15 mouse cellular contexts compared by ENCODE assay signal in genomic region chr7:97387561-97388147, GRCm38 (mm10). TPM values are rescaled to one million over a fixed set of nuclear protein-coding genes. Genes with fewer than 3 reads are reported as not detected.
A peak's percentile ranks its signal among the peaks of the same experiment; 100 is the strongest.
DNase-seq lines count a peak whose midpoint lies in the region; ATAC-seq and TF ChIP-seq lines count a peak whose summit lies in the region.
"Had no signal": no experiment of that assay in that cellular context is flagged by ENCODE, and none has a peak within 500 bp of the region (broad histone marks: within the 10 kb centered on the region; RNA-seq: fewer than 3 reads in every experiment).

No protein-coding gene starts in this region.

- no peak for TF ChIP-seq EP300 in liver, postnatal 0 days (IDR thresholded peaks at IDR 0.05; ENCODE audit: low read depth)

- H3K27me3 ChIP-seq in liver, embryonic 11.5 days (replicated peaks; ENCODE audit: control insufficient read depth, insufficient read depth, low read length) = no peaks in the 10 kb centered on the region
- H3K27me3 ChIP-seq in liver, postnatal 0 days (ENCODE audit: insufficient read depth, low read length) = no peaks in the 10 kb centered on the region
- H3K27me3 ChIP-seq in stomach, embryonic 16.5 days (ENCODE audit: control insufficient read depth, insufficient read depth, low read length) = no peaks in the 10 kb centered on the region
- H3K27me3 ChIP-seq: limb, embryonic 15.5 days; midbrain, embryonic 12.5 days had no signal

- 88% methylated on average over 8 of the region's 8 CpGs for WGBS in liver, embryonic 11.5 days
- WGBS in liver, postnatal 0 days (ENCODE audit: insufficient replicate concordance) = 78% methylated on average over 8 of the region's 8 CpGs
- WGBS in stomach, embryonic 16.5 days = 89% methylated on average over 8 of the region's 8 CpGs

- no peak overlapping the region for H3K4me3 ChIP-seq in liver, embryonic 11.5 days (ENCODE audit: low read depth, low read length)
- no peak overlapping the region for H3K4me3 ChIP-seq in liver, postnatal 0 days (ENCODE audit: low read depth, low read length)
- H3K4me3 ChIP-seq in stomach, embryonic 16.5 days (replicated peaks; ENCODE audit: low read length) = no peak overlapping the region
- H3K4me3 ChIP-seq: left cerebral cortex, adult 2 months; limb, embryonic 15.5 days; midbrain, embryonic 12.5 days had no signal

- H3K4me1 ChIP-seq in liver, embryonic 11.5 days (replicated peaks; ENCODE audit: control insufficient read depth, insufficient read depth, low read length) = no peaks in the 10 kb centered on the region
- no peaks in the 10 kb centered on the region for H3K4me1 ChIP-seq in liver, postnatal 0 days (ENCODE audit: insufficient read depth)
- H3K4me1 ChIP-seq in stomach, embryonic 16.5 days (ENCODE audit: control insufficient read depth, insufficient read depth, low read length) = no peaks in the 10 kb centered on the region
- H3K4me1 ChIP-seq: limb, embryonic 15.5 days had no signal

- no peak overlapping the region for H3K9ac ChIP-seq in liver, embryonic 11.5 days (ENCODE audit: low read depth, low read length)
- no peak overlapping the region for H3K9ac ChIP-seq in liver, postnatal 0 days (replicated peaks)
- H3K9ac ChIP-seq in stomach, embryonic 16.5 days (ENCODE audit: low read length) = no peak overlapping the region
- H3K9ac ChIP-seq: limb, embryonic 15.5 days; midbrain, embryonic 12.5 days had no signal

- peak; percentile 91 for DNase-seq in heart, adult 11 months
- DNase-seq in heart, postnatal 14 days = no peak
- DNase-seq in liver, embryonic 11.5 days (ENCODE audit: low spot score) = peak; percentile 29
- DNase-seq in liver, postnatal 0 days = no peak
- peak; percentile 65 to 67 for DNase-seq in cerebellum, postnatal 10 days
- DNase-seq in adrenal gland, postnatal 10 days = no peak
- DNase-seq: embryo, embryonic 11 days; kidney, adult 18-20 months; kidney, postnatal 4 days; lung, postnatal 10 days had no signal

- no peak for TF ChIP-seq CTCF in liver, postnatal 0 days (IDR thresholded peaks at IDR 0.05; ENCODE audit: low read depth)

- H3K36me3 ChIP-seq in liver, embryonic 11.5 days (ENCODE audit: control insufficient read depth, insufficient read depth, low read length) = peaks cover 62% of the 10 kb centered on the region
- H3K36me3 ChIP-seq in liver, postnatal 0 days (replicated peaks; ENCODE audit: insufficient read depth, low read length) = peaks cover 72% of the 10 kb centered on the region
- H3K36me3 ChIP-seq in stomach, embryonic 16.5 days (ENCODE audit: control insufficient read depth, insufficient read depth, low read length) = peaks cover 22% of the 10 kb centered on the region

- no peak for ATAC-seq in liver, embryonic 11.5 days (replicated peaks; ENCODE audit: low FRiP score)
- no peak for ATAC-seq in liver, postnatal 0 days
- ATAC-seq in stomach, embryonic 16.5 days (ENCODE audit: insufficient read depth, low FRiP score) = no peak
- ATAC-seq: CD4-positive, CD25-positive, alpha-beta regulatory T cell, adult 4 months had no signal

- intact Hi-C loops in heart, postnatal 14 days (cut with DNase I) = no loop called here

- no peak overlapping the region for H3K27ac ChIP-seq in liver, embryonic 11.5 days (ENCODE audit: low read depth, low read length)
- no peak overlapping the region for H3K27ac ChIP-seq in liver, postnatal 0 days (ENCODE audit: low read depth)
- H3K27ac ChIP-seq in stomach, embryonic 16.5 days (ENCODE audit: low read length) = peak overlapping the region; percentile 64
- H3K27ac ChIP-seq: limb, embryonic 15.5 days; midbrain, embryonic 12.5 days had no signal

- H3K9me3 ChIP-seq in liver, embryonic 11.5 days (ENCODE audit: control insufficient read depth, low read length) = no peaks in the 10 kb centered on the region
- H3K9me3 ChIP-seq in liver, postnatal 0 days (ENCODE audit: low read length) = no peaks in the 10 kb centered on the region
- no peaks in the 10 kb centered on the region for H3K9me3 ChIP-seq in stomach, embryonic 16.5 days (replicated peaks; ENCODE audit: control insufficient read depth, low read length)
- H3K9me3 ChIP-seq: limb, embryonic 15.5 days; midbrain, embryonic 12.5 days had no signal

- no peak overlapping the region for H3K4me2 ChIP-seq in liver, embryonic 11.5 days
- H3K4me2 ChIP-seq in liver, postnatal 0 days (ENCODE audit: low read depth, low read length) = no peak overlapping the region
- no peak overlapping the region for H3K4me2 ChIP-seq in stomach, embryonic 16.5 days (ENCODE audit: low read depth, low read length)
- H3K4me2 ChIP-seq: limb, embryonic 15.5 days; midbrain, embryonic 12.5 days had no signal

RNA-seq across cellular contexts. Expression of gene Ndufc2, which starts 12.1 kb away (rescaled TPM):
- total RNA-seq in heart, postnatal 14 days (2021) = 100 to 1,000 TPM; 516 to 524 TPM
- polyA plus RNA-seq in liver, embryonic 11.5 days (2014; fragmentation: Nextera tagmentation; extraction: Ambion mirVana) = 355 and 359 TPM in 2 replicates
- 323 and 339 TPM in 2 replicates for polyA plus RNA-seq in liver, postnatal 0 days (2015; fragmentation: Nextera tagmentation; extraction: Ambion mirVana)
- 292 and 373 TPM in 2 replicates for polyA plus RNA-seq in stomach, embryonic 16.5 days (2015; fragmentation: Nextera tagmentation; extraction: Ambion mirVana)
- total RNA-seq in adrenal gland, postnatal 10 days (2021) = 100 to 1,000 TPM; 603 to 657 TPM

RNA-seq across cellular contexts. Expression of gene Alg8, which starts 16.2 kb away (rescaled TPM):
- 1 to 10 TPM; 5.1 to 5.5 TPM for total RNA-seq in heart, postnatal 14 days (2021)
- polyA plus RNA-seq in liver, embryonic 11.5 days (2014; fragmentation: Nextera tagmentation; extraction: Ambion mirVana) = 66.4 and 74.2 TPM in 2 replicates
- 14.5 and 16.2 TPM in 2 replicates for polyA plus RNA-seq in liver, postnatal 0 days (2015; fragmentation: Nextera tagmentation; extraction: Ambion mirVana)
- 38.5 and 42.5 TPM in 2 replicates for polyA plus RNA-seq in stomach, embryonic 16.5 days (2015; fragmentation: Nextera tagmentation; extraction: Ambion mirVana)
- 10 to 100 TPM; 13.2 to 13.8 TPM for total RNA-seq in adrenal gland, postnatal 10 days (2021)

RNA-seq across cellular contexts. Expression of gene Thrsp, which starts 29.9 kb away (rescaled TPM):
- 10 to 100 TPM; 27.7 to 34.9 TPM for total RNA-seq in heart, postnatal 14 days (2021)
- 0.30 TPM in 1 of 2 replicates, not detected in the other for polyA plus RNA-seq in liver, embryonic 11.5 days (2014; fragmentation: Nextera tagmentation; extraction: Ambion mirVana)
- 2.0 and 2.1 TPM in 2 replicates for polyA plus RNA-seq in liver, postnatal 0 days (2015; fragmentation: Nextera tagmentation; extraction: Ambion mirVana)
- 1.2 and 4.1 TPM in 2 replicates for polyA plus RNA-seq in stomach, embryonic 16.5 days (2015; fragmentation: Nextera tagmentation; extraction: Ambion mirVana)
- 100 to 1,000 TPM; 444 to 455 TPM for total RNA-seq in adrenal gland, postnatal 10 days (2021)

RNA-seq across cellular contexts. Expression of gene Kctd21, which starts 55.5 kb away (rescaled TPM):
- total RNA-seq in heart, postnatal 14 days (2021) = 1 to 10 TPM; 3.0 to 3.3 TPM
- 2.2 and 2.6 TPM in 2 replicates for polyA plus RNA-seq in liver, embryonic 11.5 days (2014; fragmentation: Nextera tagmentation; extraction: Ambion mirVana)
- polyA plus RNA-seq in liver, postnatal 0 days (2015; fragmentation: Nextera tagmentation; extraction: Ambion mirVana) = 1.1 and 1.2 TPM in 2 replicates
- polyA plus RNA-seq in stomach, embryonic 16.5 days (2015; fragmentation: Nextera tagmentation; extraction: Ambion mirVana) = 5.1 and 5.3 TPM in 2 replicates
- total RNA-seq in adrenal gland, postnatal 10 days (2021) = 1 to 10 TPM; 4.0 to 5.4 TPM

RNA-seq across cellular contexts. Expression of gene Usp35, which starts 55.8 kb away (rescaled TPM):
- total RNA-seq in heart, postnatal 14 days (2021) = 1 to 10 TPM; 1.2 to 1.9 TPM
- polyA plus RNA-seq in liver, embryonic 11.5 days (2014; fragmentation: Nextera tagmentation; extraction: Ambion mirVana) = 0.86 and 0.92 TPM in 2 replicates
- 0.14 and 0.18 TPM in 2 replicates for polyA plus RNA-seq in liver, postnatal 0 days (2015; fragmentation: Nextera tagmentation; extraction: Ambion mirVana)
- polyA plus RNA-seq in stomach, embryonic 16.5 days (2015; fragmentation: Nextera tagmentation; extraction: Ambion mirVana) = 0.95 and 1.5 TPM in 2 replicates
- 1 to 10 TPM; 3.6 to 7.1 TPM for total RNA-seq in adrenal gland, postnatal 10 days (2021)

Comparison
In these comparisons a context has a peak if more than half of its experiments do, and no peak if none do; other contexts are left out.
1. DNase-seq: peak in heart, adult 11 months (single experiment), liver, embryonic 11.5 days (single experiment) and cerebellum, postnatal 10 days (2 of 2); none in heart, postnatal 14 days (0 of 2), liver, postnatal 0 days (single experiment) and adrenal gland, postnatal 10 days (single experiment).